Mouse (Mus musculus) heart, embryonic 12.5 days (tissue): Measurements from ENCODE around the gene Jup. TPM values are rescaled to one million over a fixed set of nuclear protein-coding genes. Genes with fewer than 3 reads are reported as not detected.

Experiments used
- ATAC-seq: fragments of 200-750 bp; cut with Nextera tagmentation; 2 replicates; pipeline ENCODE4 v1.8.0; 2017; ENCODE audit warnings: moderate TSS enrichment, moderate library complexity; ENCODE audit not compliant: insufficient number of reproducible peaks, low FRiP score
- H3K27ac ChIP-seq: fragments of 300-500 bp; sonication (generic); 2 replicates; pipeline ENCODE4 v1.5.1; 2016; ENCODE audit warnings: mild to moderate bottlenecking, moderate library complexity; ENCODE audit not compliant: poor library complexity, severe bottlenecking
- H3K27me3 ChIP-seq: fragments of 300-500 bp; sonication (generic); replicated peaks from 2 replicates; pipeline ENCODE4 v1.6.1; 2016; ENCODE audit warnings: mild to moderate bottlenecking, moderate library complexity
- H3K36me3 ChIP-seq: fragments of 300-500 bp; sonication (generic); 2 replicates; pipeline ENCODE4 v1.6.1; 2016; ENCODE audit warnings: mild to moderate bottlenecking, moderate library complexity
- H3K4me1 ChIP-seq: fragments of 300-500 bp; sonication (generic); replicated peaks from 2 replicates; pipeline ENCODE4 v1.6.1; 2016; ENCODE audit warnings: mild to moderate bottlenecking
- H3K4me2 ChIP-seq: fragments of 300-500 bp; sonication (generic); 2 replicates; pipeline ENCODE4 v1.6.1; 2016; ENCODE audit warnings: mild to moderate bottlenecking, moderate library complexity
- H3K4me3 ChIP-seq: fragments of 300-500 bp; sonication (generic); 2 replicates; pipeline ENCODE4 v1.5.1; 2016; ENCODE audit warnings: mild to moderate bottlenecking
- H3K9ac ChIP-seq: fragments of 300-500 bp; sonication (generic); 2 replicates; pipeline ENCODE4 v1.6.1; 2016; ENCODE audit warnings: mild to moderate bottlenecking, moderate library complexity
- H3K9me3 ChIP-seq: fragments of 300-500 bp; sonication (generic); replicated peaks from 2 replicates; pipeline ENCODE4 v1.6.1; 2016; ENCODE audit warnings: mild to moderate bottlenecking, moderate library complexity
- WGBS: fragments of 180-500 bp; shearing (Covaris S2); methylation state at CpG from one replicate; pipeline ENCODE4 v1.1.7; 2016; 5-methylcytosine and 5-hydroxymethylcytosine counted together
- polyA plus RNA-seq: library from polyadenylated mRNA; unstranded; fragments of >200 nt; fragmentation: Nextera tagmentation; extraction: Ambion mirVana; gene quantifications from 2 replicates; pipeline ENCODE4 v1.2.1, GENCODE M21; 2016

The Jup gene
- polyA plus RNA-seq, 1 experiment from 2014 or later, result 107 TPM

- peak; percentile 12 for ATAC-seq
- Histone ChIP-seq H3K4me1 (peaks cover 81% of the 10 kb centered on the region), H3K27me3 (no peaks in the 10 kb centered on the region), H3K9me3 (no peaks in the 10 kb centered on the region), H3K9ac (peak overlapping the region; percentile 95), H3K4me3 (peak overlapping the region; percentile 92), H3K36me3 (peaks cover 12% of the 10 kb centered on the region), H3K4me2 (peak overlapping the region; percentile 81), H3K27ac (peak overlapping the region; percentile 84)
- 2% methylated on average over 42 of the region's 42 CpGs for WGBS
Measured at GRCm38 (mm10) chr11:100396886-100397599, 520 bp downstream of the Jup start.

GRCm38 (mm10) chr11:100395861-100396631, 1.5 kb downstream of the Jup start:
- peak overlapping the region; percentile 81 for H3K4me2 ChIP-seq
- no peaks in the 10 kb centered on the region for H3K27me3 ChIP-seq
- peak overlapping the region; percentile 95 for H3K9ac ChIP-seq
- peak overlapping the region; percentile 84 for H3K27ac ChIP-seq
- H3K9me3 ChIP-seq, result no peaks in the 10 kb centered on the region
- H3K4me3 ChIP-seq, result peak overlapping the region; percentile 92
- peaks cover 15% of the 10 kb centered on the region for H3K36me3 ChIP-seq
- no peak for ATAC-seq
- WGBS, result 15% methylated on average over 17 of the region's 17 CpGs
- peaks cover 81% of the 10 kb centered on the region for H3K4me1 ChIP-seq

GRCm38 (mm10) chr11:100395200-100395599, 2.4 kb downstream of the Jup start:
- peak overlapping the region; percentile 81 for H3K4me2 ChIP-seq
- H3K4me3 ChIP-seq, result peak overlapping the region; percentile 92
- peaks cover 81% of the 10 kb centered on the region for H3K4me1 ChIP-seq
- WGBS, result 5% methylated on average over 11 of the region's 11 CpGs
- no peaks in the 10 kb centered on the region for H3K9me3 ChIP-seq
- H3K36me3 ChIP-seq, result peaks cover 15% of the 10 kb centered on the region
- no peak for ATAC-seq
- H3K27ac ChIP-seq, result peak overlapping the region; percentile 84
- H3K9ac ChIP-seq, result peak overlapping the region; percentile 95
- no peaks in the 10 kb centered on the region for H3K27me3 ChIP-seq

GRCm38 (mm10) chr11:100394353-100395074, 3.0 kb downstream of the Jup start:
- Histone ChIP-seq H3K4me3 (peak overlapping the region; percentile 92), H3K4me1 (peaks cover 82% of the 10 kb centered on the region), H3K9ac (peak overlapping the region; percentile 95), H3K4me2 (peak overlapping the region; percentile 81), H3K9me3 (no peaks in the 10 kb centered on the region), H3K36me3 (peaks cover 15% of the 10 kb centered on the region), H3K27me3 (no peaks in the 10 kb centered on the region), H3K27ac (peak overlapping the region; percentile 84)
- 64% methylated on average over 5 of the region's 5 CpGs for WGBS
- no peak for ATAC-seq

- no peaks in the 10 kb centered on the region for H3K27me3 ChIP-seq
- WGBS, result 63% methylated on average over 7 of the region's 7 CpGs
- H3K27ac ChIP-seq, result no peak overlapping the region
- H3K4me2 ChIP-seq, result peak overlapping the region; percentile 34
- no peak for ATAC-seq
- peaks cover 84% of the 10 kb centered on the region for H3K4me1 ChIP-seq
- H3K9me3 ChIP-seq, result no peaks in the 10 kb centered on the region
- H3K9ac ChIP-seq, result peak overlapping the region; percentile 16; the same call in 1 of the 2 replicates
- H3K36me3 ChIP-seq, result peaks cover 15% of the 10 kb centered on the region
- H3K4me3 ChIP-seq, result no peak overlapping the region
Measured at GRCm38 (mm10) chr11:100393733-100394132, 3.8 kb downstream of the Jup start.

GRCm38 (mm10) chr11:100392958-100393357, 4.6 kb downstream of the Jup start:
- Histone ChIP-seq H3K4me1 (peaks cover 89% of the 10 kb centered on the region), H3K4me2 (no peak overlapping the region), H3K36me3 (peaks cover 15% of the 10 kb centered on the region), H3K4me3 (no peak overlapping the region), H3K9me3 (no peaks in the 10 kb centered on the region), H3K9ac (no peak overlapping the region), H3K27ac (peak overlapping the region; percentile 3; the same call in 1 of the 2 replicates), H3K27me3 (no peaks in the 10 kb centered on the region)
- WGBS, result 78% methylated on average over 5 of the region's 5 CpGs
- no peak for ATAC-seq

GRCm38 (mm10) chr11:100391884-100392345, 5.6 kb downstream of the Jup start:
- Histone ChIP-seq H3K9ac (no peak overlapping the region), H3K36me3 (peaks cover 18% of the 10 kb centered on the region), H3K9me3 (no peaks in the 10 kb centered on the region), H3K27me3 (no peaks in the 10 kb centered on the region), H3K27ac (peak overlapping the region; percentile 37; the same call in 1 of the 2 replicates), H3K4me1 (peaks cover 98% of the 10 kb centered on the region), H3K4me2 (no peak overlapping the region), H3K4me3 (no peak overlapping the region)
- 93% methylated on average over 7 of the region's 7 CpGs for WGBS
- no peak for ATAC-seq

- H3K9ac ChIP-seq, result peak overlapping the region; percentile 57
Measured at GRCm38 (mm10) chr11:100391081-100391883, 6.3 kb downstream of the Jup start.

GRCm38 (mm10) chr11:100389931-100390445, 7.6 kb downstream of the Jup start:
- Histone ChIP-seq H3K9ac (peak overlapping the region; percentile 57), H3K4me3 (no peak overlapping the region), H3K9me3 (no peaks in the 10 kb centered on the region), H3K27ac (peak overlapping the region; percentile 92), H3K27me3 (no peaks in the 10 kb centered on the region), H3K4me2 (peak overlapping the region; percentile 42), H3K4me1 (peaks cover 89% of the 10 kb centered on the region), H3K36me3 (peaks cover 33% of the 10 kb centered on the region)
- ATAC-seq, result peak; percentile 38; the same call in 1 of the 2 replicates
- WGBS, result 24% methylated on average over 8 of the region's 8 CpGs

More at GRCm38 (mm10) chr11:100391081-100391883, 6.3 kb downstream of the Jup start:
- Histone ChIP-seq H3K27ac (peak overlapping the region; percentile 92), H3K4me2 (peak overlapping the region; percentile 42; the same call in 1 of the 2 replicates), H3K36me3 (peaks cover 20% of the 10 kb centered on the region), H3K9me3 (no peaks in the 10 kb centered on the region), H3K4me3 (no peak overlapping the region), H3K27me3 (no peaks in the 10 kb centered on the region), H3K4me1 (peaks cover 100% of the 10 kb centered on the region)
- peak; percentile 74 for ATAC-seq
- WGBS, result 52% methylated on average over 9 of the region's 9 CpGs

GRCm38 (mm10) chr11:100388588-100388987, 9.0 kb downstream of the Jup start:
- no peak overlapping the region for H3K4me3 ChIP-seq
- peak overlapping the region; percentile 92 for H3K27ac ChIP-seq
- no peak for ATAC-seq
- H3K9me3 ChIP-seq, result no peaks in the 10 kb centered on the region
- peaks cover 75% of the 10 kb centered on the region for H3K4me1 ChIP-seq
- H3K4me2 ChIP-seq, result peak overlapping the region; percentile 51
- peak overlapping the region; percentile 46 for H3K9ac ChIP-seq
- H3K36me3 ChIP-seq, result peaks cover 47% of the 10 kb centered on the region
- H3K27me3 ChIP-seq, result no peaks in the 10 kb centered on the region
- WGBS, result 49% methylated on average over 6 of the region's 6 CpGs
